ENCODE assay signal across 8 mouse cellular contexts in the genomic region with DNA sequence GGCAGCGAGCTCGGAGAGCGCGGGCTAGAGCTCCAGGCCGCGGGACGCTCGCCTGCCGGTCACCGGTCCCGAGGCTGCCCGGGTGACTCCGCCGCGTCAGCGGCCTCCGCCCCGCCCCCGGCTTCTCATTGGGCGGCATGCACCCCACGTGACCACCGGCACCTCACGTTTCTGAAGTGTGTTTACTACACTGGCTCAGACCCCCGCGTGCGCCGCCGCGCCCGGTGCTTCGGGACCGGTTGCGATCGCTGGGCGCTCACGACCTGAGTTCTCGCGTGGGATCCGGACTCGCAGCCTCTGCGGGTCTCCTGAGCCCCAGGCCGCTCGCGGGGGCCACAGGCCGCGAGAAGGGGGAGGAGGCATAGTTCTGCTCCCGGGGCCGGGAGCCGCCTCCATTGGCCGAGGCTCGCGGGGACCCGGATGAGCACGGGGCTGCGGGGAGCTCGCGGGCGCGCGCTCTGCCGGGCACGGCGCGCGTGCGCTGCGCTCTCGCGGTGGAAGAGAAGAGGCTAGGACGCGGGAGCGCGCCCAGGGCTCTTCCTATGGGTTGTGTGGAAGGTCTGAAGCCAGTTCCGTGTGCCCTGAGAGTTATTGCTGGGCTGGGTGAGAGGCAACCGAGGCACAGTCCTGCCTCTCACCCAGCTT. TPM values are rescaled to one million over a fixed set of nuclear protein-coding genes. Genes with fewer than 3 reads are reported as not detected.
DNase-seq lines count a peak whose midpoint lies in the region; ATAC-seq and TF ChIP-seq lines count a peak whose summit lies in the region.

A gene (minus strand): TSS at position 101 of the 645 bp plus-strand sequence.

- peak within 1 kb of the TSS; percentile 99 for H3K4me2 ChIP-seq in forebrain, embryonic 13.5 days
- peak within 1 kb of the TSS; percentile 83 for H3K4me2 ChIP-seq in liver, embryonic 15.5 days
- H3K4me2 ChIP-seq in neural tube, embryonic 11.5 days (ENCODE audit: low read depth): peak within 1 kb of the TSS; percentile 99
- H3K4me2 ChIP-seq in stomach, embryonic 16.5 days (ENCODE audit: low read depth, low read length): peak within 1 kb of the TSS; percentile 93

- intact Hi-C loops in heart, postnatal 10 days (cut with DNase I): loop anchor here (2.0 kb wide), 1 partner anchor 82 kb away; a partner anchor contains a TSS

- peak within 1 kb of the TSS; percentile 90 for H3K27ac ChIP-seq in forebrain, embryonic 13.5 days
- H3K27ac ChIP-seq in liver, embryonic 15.5 days (replicated peaks): peak within 1 kb of the TSS; percentile 78
- peak within 1 kb of the TSS; percentile 72 for H3K27ac ChIP-seq in neural tube, embryonic 11.5 days (ENCODE audit: low read depth, low read length)
- peak within 1 kb of the TSS; percentile 95 for H3K27ac ChIP-seq in stomach, embryonic 16.5 days (ENCODE audit: low read length)

- H3K4me3 ChIP-seq in E14TG2a.4 (replicated peaks; ENCODE audit: low read length): peak within 1 kb of the TSS; percentile 93
- peak within 1 kb of the TSS; percentile 86 for H3K4me3 ChIP-seq in forebrain, embryonic 13.5 days
- peak within 1 kb of the TSS; percentile 69 for H3K4me3 ChIP-seq in liver, embryonic 15.5 days (replicated peaks)
- peak within 1 kb of the TSS; percentile 87 for H3K4me3 ChIP-seq in neural tube, embryonic 11.5 days (ENCODE audit: low read depth, low read length)
- H3K4me3 ChIP-seq in stomach, embryonic 16.5 days (replicated peaks; ENCODE audit: low read length): peak within 1 kb of the TSS; percentile 84

- H3K27me3 ChIP-seq in E14TG2a.4 (ENCODE audit: insufficient read depth, low read length): peaks cover 15% of the 10 kb centered on the region
- no peaks in the 10 kb centered on the region; the same call in 1 of the 2 replicates for H3K27me3 ChIP-seq in forebrain, embryonic 13.5 days
- H3K27me3 ChIP-seq in liver, embryonic 15.5 days: peaks cover 30% of the 10 kb centered on the region
- no peaks in the 10 kb centered on the region for H3K27me3 ChIP-seq in neural tube, embryonic 11.5 days (ENCODE audit: control insufficient read depth, insufficient read depth, low read length)
- no peaks in the 10 kb centered on the region for H3K27me3 ChIP-seq in stomach, embryonic 16.5 days (ENCODE audit: control insufficient read depth, insufficient read depth, low read length)

- H3K36me3 ChIP-seq in E14TG2a.4 (ENCODE audit: insufficient read depth, low read length): peaks cover 13% of the 10 kb centered on the region
- no peaks in the 10 kb centered on the region for H3K36me3 ChIP-seq in forebrain, embryonic 13.5 days (ENCODE audit: poor library complexity, severe bottlenecking)
- no peaks in the 10 kb centered on the region for H3K36me3 ChIP-seq in liver, embryonic 15.5 days (replicated peaks)
- no peaks in the 10 kb centered on the region for H3K36me3 ChIP-seq in neural tube, embryonic 11.5 days (ENCODE audit: control insufficient read depth, insufficient read depth, low read length)
- H3K36me3 ChIP-seq in stomach, embryonic 16.5 days (ENCODE audit: control insufficient read depth, insufficient read depth, low read length): no peaks in the 10 kb centered on the region

- under 1% methylated on average over 58 of the region's 75 CpGs for WGBS in forebrain, embryonic 13.5 days
- under 1% methylated on average over 71 of the region's 75 CpGs for WGBS in liver, embryonic 15.5 days (ENCODE audit: insufficient replicate concordance)
- WGBS in neural tube, embryonic 11.5 days: under 1% methylated on average over 58 of the region's 75 CpGs
- WGBS in stomach, embryonic 16.5 days: under 1% methylated on average over 71 of the region's 75 CpGs

- peak; percentile 86 for ATAC-seq in cerebellum, adult (ENCODE audit: insufficient number of reproducible peaks, low FRiP score, low TSS enrichment)
- ATAC-seq in forebrain, embryonic 13.5 days: peak; percentile 95
- peak; percentile 91 for ATAC-seq in liver, embryonic 15.5 days (ENCODE audit: insufficient read depth)
- ATAC-seq in neural tube, embryonic 11.5 days (ENCODE audit: insufficient read depth, low FRiP score, low TSS enrichment): peak; percentile 97
- peak; percentile 96 for ATAC-seq in stomach, embryonic 16.5 days (ENCODE audit: insufficient read depth, low FRiP score)

- H3K9me3 ChIP-seq in E14TG2a.4 (ENCODE audit: low read length): no peaks in the 10 kb centered on the region
- no peaks in the 10 kb centered on the region for H3K9me3 ChIP-seq in forebrain, embryonic 13.5 days (replicated peaks)
- no peaks in the 10 kb centered on the region for H3K9me3 ChIP-seq in liver, embryonic 15.5 days (replicated peaks)
- no peaks in the 10 kb centered on the region for H3K9me3 ChIP-seq in neural tube, embryonic 11.5 days (ENCODE audit: control insufficient read depth, low read length)
- H3K9me3 ChIP-seq in stomach, embryonic 16.5 days (replicated peaks; ENCODE audit: control insufficient read depth, low read length): no peaks in the 10 kb centered on the region

- H3K9ac ChIP-seq in forebrain, embryonic 13.5 days: peak within 1 kb of the TSS; percentile 80
- peak within 1 kb of the TSS; percentile 56 for H3K9ac ChIP-seq in liver, embryonic 15.5 days
- peak within 1 kb of the TSS; percentile 79 for H3K9ac ChIP-seq in neural tube, embryonic 11.5 days (ENCODE audit: low read length)
- peak within 1 kb of the TSS; percentile 88 for H3K9ac ChIP-seq in stomach, embryonic 16.5 days (ENCODE audit: low read length)

- H3K4me1 ChIP-seq in E14TG2a.4 (replicated peaks; ENCODE audit: low read depth, low read length): peaks cover 29% of the 10 kb centered on the region
- H3K4me1 ChIP-seq in forebrain, embryonic 13.5 days: peaks cover 12% of the 10 kb centered on the region
- H3K4me1 ChIP-seq in liver, embryonic 15.5 days (replicated peaks): peaks cover 12% of the 10 kb centered on the region
- no peaks in the 10 kb centered on the region for H3K4me1 ChIP-seq in neural tube, embryonic 11.5 days (ENCODE audit: control insufficient read depth, insufficient read depth, low read length)
- H3K4me1 ChIP-seq in stomach, embryonic 16.5 days (ENCODE audit: control insufficient read depth, insufficient read depth, low read length): peaks cover 12% of the 10 kb centered on the region

- no peak for TF ChIP-seq CTCF in E14TG2a.4 (conservative IDR thresholded peaks at IDR 0.05; ENCODE audit: low read length)

- peak; percentile 98 to 99 for DNase-seq in heart, postnatal 10 days
- DNase-seq in kidney, postnatal 4 days: peak; percentile 97 to 99
- DNase-seq in neural tube, embryonic 11.5 days (ENCODE audit: low spot score): peak; percentile 99

RNA-seq across cellular contexts. Expression of the gene that starts here (rescaled TPM):
- polyA plus RNA-seq in forebrain, embryonic 13.5 days (2015; fragmentation: Nextera tagmentation; extraction: Ambion mirVana): 27.1 and 28.6 TPM in 2 replicates
- total RNA-seq in heart, postnatal 10 days (2021): 10 to 100 TPM; 18.4 to 20.9 TPM
- 6.9 TPM in 2 replicates for polyA plus RNA-seq in liver, embryonic 15.5 days (2015; fragmentation: Nextera tagmentation; extraction: Ambion mirVana)
- polyA plus RNA-seq in neural tube, embryonic 11.5 days (2014; fragmentation: Nextera tagmentation; extraction: Ambion mirVana): 31.7 and 34.2 TPM in 2 replicates
- polyA plus RNA-seq in stomach, embryonic 16.5 days (2015; fragmentation: Nextera tagmentation; extraction: Ambion mirVana): 19.8 and 22.1 TPM in 2 replicates

Comparison
In these comparisons a context has a peak if more than half of its experiments do, and no peak if none do; other contexts are left out.
1. Peak in every context shown above with its lines: DNase-seq, ATAC-seq, H3K4me3 ChIP-seq and H3K27ac ChIP-seq.